Mouse (Mus musculus) forebrain, postnatal 0 days (tissue): ENCODE results near the gene Olfr309. TPM values are rescaled to one million over a fixed set of nuclear protein-coding genes. Genes with fewer than 3 reads are reported as not detected.
"Not testable (repeated sequence)": the region's sequence is repeated elsewhere in the genome, so short reads cannot be mapped to it uniquely, and the experiment has no call there.

ENCODE experiments used
- ATAC-seq: fragments of 200-750 bp; cut with Nextera tagmentation; 2 replicates; pipeline ENCODE4 v1.8.0; 2017; ENCODE audit warnings: mild to moderate bottlenecking, moderate library complexity
- DNase-seq: peaks from one replicate; pipeline ENCODE4 v3.0.0-alpha.2; 2015
- H3K27ac ChIP-seq: fragments of 300-500 bp; sonication (generic); 2 replicates; pipeline ENCODE4 v1.5.1; 2014; ENCODE audit warnings: low read depth, mild to moderate bottlenecking, antibody characterized with exemption, low read length, moderate library complexity, mixed read lengths
- H3K27me3 ChIP-seq: fragments of 300-500 bp; sonication (generic); 2 replicates; pipeline ENCODE4 v1.6.1; 2014; ENCODE audit warnings: mild to moderate bottlenecking, low read length, mixed read lengths; ENCODE audit not compliant: insufficient read depth
- H3K36me3 ChIP-seq: fragments of 300-500 bp; sonication (generic); 2 replicates; pipeline ENCODE4 v1.6.1; 2014; ENCODE audit warnings: mild to moderate bottlenecking, moderate library complexity; ENCODE audit not compliant: insufficient read depth
- H3K4me1 ChIP-seq: fragments of 300-500 bp; sonication (generic); 2 replicates; pipeline ENCODE4 v1.6.1; 2014; ENCODE audit warnings: antibody characterized with exemption; ENCODE audit not compliant: insufficient read depth
- H3K4me2 ChIP-seq: fragments of 300-500 bp; sonication (generic); 2 replicates; pipeline ENCODE4 v1.6.1; 2014; ENCODE audit warnings: low read depth, mild to moderate bottlenecking, moderate library complexity
- H3K4me3 ChIP-seq: fragments of 300-500 bp; sonication (generic); 2 replicates; pipeline ENCODE4 v1.5.1; 2014; ENCODE audit warnings: low read depth, low read length, mixed read lengths
- H3K9ac ChIP-seq: fragments of 300-500 bp; sonication (generic); 2 replicates; pipeline ENCODE4 v1.6.1; 2014; ENCODE audit warnings: mild to moderate bottlenecking
- H3K9me3 ChIP-seq: fragments of 300-500 bp; sonication (generic); 2 replicates; pipeline ENCODE4 v1.6.1; 2016; ENCODE audit warnings: low read length
- CTCF ChIP-seq: sonication (generic); IDR thresholded peaks from 2 replicates; pipeline ENCODE4 v1.5.1; 2016; ENCODE audit warnings: antibody characterized with exemption, control low read depth, low read depth
- WGBS: fragments of 180-500 bp; shearing (Covaris S2); extraction: QIAGEN DNeasy Blood & Tissue Kit; methylation state at CpG from one replicate; pipeline ENCODE4 v1.1.7; 2014; 5-methylcytosine and 5-hydroxymethylcytosine counted together
- polyA plus RNA-seq: library from polyadenylated mRNA; unstranded; fragments of >200 nt; fragmentation: Nextera tagmentation; extraction: Ambion mirVana; gene quantifications from 2 replicates; pipeline ENCODE4 v1.2.1, GENCODE M21; 2015
- total RNA-seq: library from RNA; depleted of rRNA; stranded (reverse); fragments of >200 nt; gene quantifications from 2 replicates; pipeline ENCODE4 v1.2.3, GENCODE M21; 2014; rRNA removed

The Olfr309 gene
- not detected in 2 replicates for total RNA-seq
- not detected in 2 replicates for polyA plus RNA-seq

GRCm38 (mm10) chr7:86313608-86314007, at the start of gene Olfr309:
Olfr309 (minus strand) TSS chr7:86313708.
- 76% methylated on average over 2 of the region's 2 CpGs for WGBS
- Histone ChIP-seq H3K9me3 (no peaks in the 10 kb centered on the region), H3K36me3 (no peaks in the 10 kb centered on the region), H3K27me3 (no peaks in the 10 kb centered on the region), H3K4me2 (no peak within 1 kb of the TSS), H3K27ac (no peak within 1 kb of the TSS), H3K4me1 (no peaks in the 10 kb centered on the region), H3K4me3 (no peak within 1 kb of the TSS), H3K9ac (no peak within 1 kb of the TSS)
- TF ChIP-seq CTCF = no peak
- no peak for DNase-seq
- no peak for ATAC-seq

- not testable (repeated sequence) for H3K27me3 ChIP-seq, DNase-seq, H3K9me3 ChIP-seq, H3K4me3 ChIP-seq, ATAC-seq, H3K4me1 ChIP-seq, H3K9ac ChIP-seq, H3K4me2 ChIP-seq, H3K27ac ChIP-seq, H3K36me3 ChIP-seq
- WGBS = 91% methylated on average over 9 of the region's 9 CpGs
Measured at GRCm38 (mm10) chr7:86346296-86346695, 32.8 kb upstream of the Olfr309 start.

- no peak for TF ChIP-seq CTCF
- H3K9me3 ChIP-seq = no peaks in the 10 kb centered on the region
- H3K27ac ChIP-seq = no peak overlapping the region
- ATAC-seq (no peak), DNase-seq (no peak)
- no peaks in the 10 kb centered on the region for H3K4me1 ChIP-seq
- no peaks in the 10 kb centered on the region for H3K27me3 ChIP-seq
- no peak overlapping the region for H3K4me3 ChIP-seq
- no peak overlapping the region for H3K4me2 ChIP-seq
- no peaks in the 10 kb centered on the region for H3K36me3 ChIP-seq
- 55% methylated on average over 3 of the region's 3 CpGs for WGBS
- H3K9ac ChIP-seq = no peak overlapping the region
Measured at GRCm38 (mm10) chr7:86344253-86344652, 30.7 kb upstream of the Olfr309 start.

GRCm38 (mm10) chr7:86342881-86343565, 29.5 kb upstream of the Olfr309 start:
- Histone ChIP-seq H3K4me2 (no peak overlapping the region), H3K4me3 (no peak overlapping the region), H3K9ac (no peak overlapping the region), H3K4me1 (no peaks in the 10 kb centered on the region), H3K27me3 (no peaks in the 10 kb centered on the region), H3K27ac (no peak overlapping the region), H3K9me3 (no peaks in the 10 kb centered on the region), H3K36me3 (no peaks in the 10 kb centered on the region)
- ATAC-seq = no peak
- DNase-seq = no peak
- TF ChIP-seq CTCF = no peak
- WGBS = 78% methylated on average over 14 of the region's 14 CpGs

GRCm38 (mm10) chr7:86337486-86337885, 24.0 kb upstream of the Olfr309 start, which contains the start of gene Olfr307:
Olfr307 (minus strand) TSS chr7:86337586.
- Histone ChIP-seq H3K4me1 (no peaks in the 10 kb centered on the region), H3K4me3 (no peak within 1 kb of the TSS), H3K27ac (no peak within 1 kb of the TSS), H3K27me3 (no peaks in the 10 kb centered on the region), H3K36me3 (no peaks in the 10 kb centered on the region), H3K4me2 (no peak within 1 kb of the TSS), H3K9ac (no peak within 1 kb of the TSS), H3K9me3 (no peaks in the 10 kb centered on the region)
- ATAC-seq (no peak), DNase-seq (no peak)
- no peak for TF ChIP-seq CTCF
- 84% methylated on average over 1 of the region's 1 CpGs for WGBS

GRCm38 (mm10) chr7:86325530-86325929, 12.0 kb upstream of the Olfr309 start, which contains the start of gene Olfr308:
Olfr308 (minus strand) TSS chr7:86325630.
- no peak within 1 kb of the TSS for H3K4me3 ChIP-seq
- no peak for TF ChIP-seq CTCF
- DNase-seq = no peak
- H3K4me1 ChIP-seq = no peaks in the 10 kb centered on the region
- H3K9ac ChIP-seq = no peak within 1 kb of the TSS
- no peaks in the 10 kb centered on the region for H3K9me3 ChIP-seq
- H3K27ac ChIP-seq = no peak within 1 kb of the TSS
- ATAC-seq = no peak
- H3K4me2 ChIP-seq = no peak within 1 kb of the TSS
- H3K27me3 ChIP-seq = no peaks in the 10 kb centered on the region
- no peaks in the 10 kb centered on the region for H3K36me3 ChIP-seq

- WGBS = 95% methylated on average over 2 of the region's 2 CpGs
- ATAC-seq = no peak
- Histone ChIP-seq H3K4me2 (no peak overlapping the region), H3K9me3 (no peaks in the 10 kb centered on the region), H3K4me1 (no peaks in the 10 kb centered on the region), H3K4me3 (no peak overlapping the region), H3K9ac (no peak overlapping the region), H3K27ac (no peak overlapping the region), H3K36me3 (no peaks in the 10 kb centered on the region), H3K27me3 (no peaks in the 10 kb centered on the region)
- TF ChIP-seq CTCF = no peak
- no peak for DNase-seq
Measured at GRCm38 (mm10) chr7:86321323-86321722, 7.8 kb upstream of the Olfr309 start.
